ENCODE assay signal across 9 mouse cellular contexts in the genomic region with DNA sequence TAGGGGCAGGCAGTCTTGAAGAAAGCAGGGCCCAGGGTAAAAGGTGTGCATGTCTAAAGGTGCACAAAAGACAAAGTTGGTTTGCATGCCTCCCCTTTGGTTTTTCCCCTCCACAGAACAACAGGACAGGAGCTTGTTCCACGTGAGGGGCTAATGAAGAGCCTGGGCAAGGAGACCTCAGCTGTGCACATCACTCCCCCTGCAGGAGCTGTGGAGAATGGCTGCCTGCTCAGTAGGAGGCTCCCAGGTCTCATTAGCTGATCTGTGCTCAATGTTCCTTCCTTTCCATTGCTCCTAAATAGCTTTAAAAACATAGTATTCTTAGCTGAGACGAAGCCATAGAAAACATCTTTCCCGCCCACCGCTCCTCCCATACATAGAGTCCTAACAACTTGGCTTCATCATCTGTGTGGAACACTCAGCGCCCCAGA. TPM values are rescaled to one million over a fixed set of nuclear protein-coding genes. Genes with fewer than 3 reads are reported as not detected.
DNase-seq lines count a peak whose midpoint lies in the region; ATAC-seq lines count a peak whose summit lies in the region.
"Had no signal": no experiment of that assay in that cellular context is flagged by ENCODE, and none has a peak within 500 bp of the region (broad histone marks: within the 10 kb centered on the region; RNA-seq: fewer than 3 reads in every experiment).

No protein-coding gene starts in this region.

- no peak overlapping the region for H3K4me2 ChIP-seq in hindbrain, embryonic 11.5 days (replicated peaks; ENCODE audit: low read depth, low read length)
- no peak overlapping the region for H3K4me2 ChIP-seq in hindbrain, embryonic 12.5 days (replicated peaks)
- H3K4me2 ChIP-seq: neural tube, embryonic 13.5 days had no signal

- no peaks in the 10 kb centered on the region for H3K36me3 ChIP-seq in hindbrain, embryonic 11.5 days (ENCODE audit: control insufficient read depth, insufficient read depth, low read length)
- H3K36me3 ChIP-seq in hindbrain, embryonic 12.5 days = peaks cover 12% of the 10 kb centered on the region; the same call in 1 of the 2 replicates

- H3K4me1 ChIP-seq in hindbrain, embryonic 11.5 days (replicated peaks; ENCODE audit: control insufficient read depth, insufficient read depth, low read length) = peaks cover 2% of the 10 kb centered on the region; the same call in 1 of the 2 replicates
- peaks cover 13% of the 10 kb centered on the region for H3K4me1 ChIP-seq in hindbrain, embryonic 12.5 days

- WGBS in hindbrain, embryonic 11.5 days = 63% methylated on average over 5 of the region's 5 CpGs
- 66% methylated on average over 5 of the region's 5 CpGs for WGBS in hindbrain, embryonic 12.5 days

- no peak overlapping the region for H3K4me3 ChIP-seq in hindbrain, embryonic 11.5 days (ENCODE audit: low read depth, low read length)
- no peak overlapping the region for H3K4me3 ChIP-seq in hindbrain, embryonic 12.5 days
- H3K4me3 ChIP-seq: neural tube, embryonic 13.5 days had no signal

- no peak overlapping the region for H3K9ac ChIP-seq in hindbrain, embryonic 11.5 days (ENCODE audit: low read depth, low read length)
- no peak overlapping the region for H3K9ac ChIP-seq in hindbrain, embryonic 12.5 days
- H3K9ac ChIP-seq: neural tube, embryonic 13.5 days had no signal

- H3K27ac ChIP-seq in hindbrain, embryonic 11.5 days (ENCODE audit: low read depth, low read length) = no peak overlapping the region
- H3K27ac ChIP-seq in hindbrain, embryonic 12.5 days = no peak overlapping the region
- H3K27ac ChIP-seq: neural tube, embryonic 13.5 days had no signal

- no peak for ATAC-seq in hindbrain, embryonic 11.5 days (ENCODE audit: low FRiP score)
- ATAC-seq in hindbrain, embryonic 12.5 days (ENCODE audit: low FRiP score) = no peak

- DNase-seq in hindbrain, embryonic 11.5 days (ENCODE audit: low spot score) = peak; percentile 66
- DNase-seq in CD4-positive helper T cell, adult 2 months (ENCODE audit: low read depth, low spot score) = peak; percentile 56
- DNase-seq in adrenal gland, postnatal 25 days = peak; percentile 31
- DNase-seq in gastrocnemius, postnatal 10 days = peak; percentile 51
- peak; percentile 60 to 69 for DNase-seq in layer of hippocampus, postnatal 10 days (ENCODE audit: low spot score in 2 of 2)
- peak; percentile 37 for DNase-seq in mesoderm, embryonic 11.5 days (ENCODE audit: low read depth, low spot score)
- DNase-seq in thymus, postnatal 14 days = peak; percentile 80

- H3K27me3 ChIP-seq in hindbrain, embryonic 11.5 days (ENCODE audit: control insufficient read depth, insufficient read depth, low read length) = no peaks in the 10 kb centered on the region
- no peaks in the 10 kb centered on the region for H3K27me3 ChIP-seq in hindbrain, embryonic 12.5 days
- H3K27me3 ChIP-seq: neural tube, embryonic 13.5 days had no signal

- no peaks in the 10 kb centered on the region for H3K9me3 ChIP-seq in hindbrain, embryonic 11.5 days (ENCODE audit: control insufficient read depth, low read length)
- no peaks in the 10 kb centered on the region for H3K9me3 ChIP-seq in hindbrain, embryonic 12.5 days (replicated peaks)
- H3K9me3 ChIP-seq: neural tube, embryonic 13.5 days had no signal

RNA-seq across cellular contexts. Expression of a gene that starts 6.3 kb away (rescaled TPM):
- 12.2 and 13.7 TPM in 2 replicates for polyA plus RNA-seq in hindbrain, embryonic 11.5 days (2014; fragmentation: Nextera tagmentation; extraction: Ambion mirVana)
- polyA plus RNA-seq in hindbrain, embryonic 12.5 days (2016; fragmentation: Nextera tagmentation; extraction: Ambion mirVana) = 19.7 and 20.3 TPM in 2 replicates
- 0.12 TPM in 1 of 2 replicates, not detected in the other for total RNA-seq in adrenal gland, postnatal 25 days (2021)
- total RNA-seq in gastrocnemius, postnatal 10 days (2021) = under 1 TPM; 0.42 to 0.47 TPM
- total RNA-seq in layer of hippocampus, postnatal 10 days (2021) = 10 to 100 TPM; 39.3 to 40.3 TPM

Comparison
In these comparisons a context has a peak if more than half of its experiments do, and no peak if none do; other contexts are left out.
1. RNA of a gene that starts 6.3 kb away (total RNA-seq): 39.3 to 40.3 TPM in layer of hippocampus, postnatal 10 days; 0.42 to 0.47 TPM in gastrocnemius, postnatal 10 days and 0.12 TPM in adrenal gland, postnatal 25 days; every median in the first group is over 10 times any median in the second.
2. Peak in every context shown above with its lines, with median percentiles within 50 percentile points of each other: DNase-seq.